Mouse (Mus musculus) megakaryocyte-erythroid progenitor cell, adult 5-6 weeks (primary cell): Measurements from ENCODE around the gene Atrip. TPM values are rescaled to one million over a fixed set of nuclear protein-coding genes. Genes with fewer than 3 reads are reported as not detected.

Source experiments
- ATAC-seq: replicated peaks from 2 replicates; pipeline ENCODE4 v1.8.0; 2016; ENCODE audit warnings: mild to moderate bottlenecking, inconsistent platforms; ENCODE audit not compliant: severe bottlenecking, poor library complexity, low FRiP score, low TSS enrichment
- total RNA-seq, 2 experiments: library from RNA; stranded (forward) in 1 of 2; stranded (reverse) in 1 of 2; fragments of 200-1000, 215-1000 nt in 1 of 2; fragments of >200 nt in 1 of 2; fragmentation: Nextera tagmentation in 1 of 2; gene quantifications; 2 replicates each; pipeline ENCODE4 v1.2.3; 2014 to 2017

Gene Atrip
- total RNA-seq, 2 experiments from 2014 or later, result 9.8 to 14.9 TPM

GRCm38 (mm10) chr9:109009636-109010315, 64.1 kb downstream of the Atrip start:
- ATAC-seq, result peak; percentile 95

GRCm38 (mm10) chr9:109008994-109009635, 64.8 kb downstream of the Atrip start:
- no peak for ATAC-seq

GRCm38 (mm10) chr9:109008081-109008480, 65.8 kb downstream of the Atrip start:
- ATAC-seq, result no peak

Other genes starting within 250 kb of the Atrip start
- gene Celsr3, start 247.8 kb downstream of the Atrip start, total RNA-seq (2014; fragmentation: Nextera tagmentation), result not detected in 2 replicates
- 0.05 TPM in 1 of 2 replicates, not detected in the other for gene Celsr3, start 247.8 kb downstream of the Atrip start, total RNA-seq (2017)
- gene Slc26a6, start 220.8 kb downstream of the Atrip start, total RNA-seq (2014; fragmentation: Nextera tagmentation), result 5.7 and 5.8 TPM in 2 replicates
- gene Slc26a6, start 220.8 kb downstream of the Atrip start, total RNA-seq (2017), result 0.30 and 1.4 TPM in 2 replicates
- 2.7 TPM in 1 of 2 replicates, not detected in the other for gene Tmem89, start 159.5 kb downstream of the Atrip start, total RNA-seq (2014; fragmentation: Nextera tagmentation)
- gene Tmem89, start 159.5 kb downstream of the Atrip start, total RNA-seq (2017), result not detected in 2 replicates
- gene Uqcrc1, start 137.5 kb downstream of the Atrip start, total RNA-seq (2014; fragmentation: Nextera tagmentation), result 281 and 361 TPM in 2 replicates
- 283 and 345 TPM in 2 replicates for gene Uqcrc1, start 137.5 kb downstream of the Atrip start, total RNA-seq (2017)
- gene Col7a1, start 120.5 kb downstream of the Atrip start, total RNA-seq (2014; fragmentation: Nextera tagmentation), result 0.45 TPM in 1 of 2 replicates, not detected in the other
- gene Col7a1, start 120.5 kb downstream of the Atrip start, total RNA-seq (2017), result 0.42 TPM in 1 of 2 replicates, not detected in the other
- gene Ucn2, start 88.1 kb downstream of the Atrip start, total RNA-seq (2014; fragmentation: Nextera tagmentation), result 1.2 TPM in 1 of 2 replicates, not detected in the other
- gene Ucn2, start 88.1 kb downstream of the Atrip start, total RNA-seq (2017), result not detected in 2 replicates
- 6.2 and 22.7 TPM in 2 replicates for gene Pfkfb4, start 82.3 kb downstream of the Atrip start, total RNA-seq (2014; fragmentation: Nextera tagmentation)
- gene Pfkfb4, start 82.3 kb downstream of the Atrip start, total RNA-seq (2017), result 4.8 and 11.5 TPM in 2 replicates
- gene Shisa5, start 35.6 kb downstream of the Atrip start, total RNA-seq (2014; fragmentation: Nextera tagmentation), result 52.0 and 52.8 TPM in 2 replicates
- gene Shisa5, start 35.6 kb downstream of the Atrip start, total RNA-seq (2017), result 37.6 and 74.5 TPM in 2 replicates
- 17.1 and 29.7 TPM in 2 replicates for gene Trex1, start 14.4 kb downstream of the Atrip start, total RNA-seq (2014; fragmentation: Nextera tagmentation)
- 4.7 and 5.1 TPM in 2 replicates for gene Trex1, start 14.4 kb downstream of the Atrip start, total RNA-seq (2017)
- gene Ccdc51, start 8.4 kb upstream of the Atrip start, total RNA-seq (2014; fragmentation: Nextera tagmentation), result 12.2 and 17.1 TPM in 2 replicates
- gene Ccdc51, start 8.4 kb upstream of the Atrip start, total RNA-seq (2017), result 14.2 and 16.6 TPM in 2 replicates
- 418 and 530 TPM in 2 replicates for gene Tma7, start 8.5 kb upstream of the Atrip start, total RNA-seq (2014; fragmentation: Nextera tagmentation)
- 113 and 115 TPM in 2 replicates for gene Tma7, start 8.5 kb upstream of the Atrip start, total RNA-seq (2017)
- gene Plxnb1, start 21.3 kb upstream of the Atrip start, total RNA-seq (2014; fragmentation: Nextera tagmentation), result 1.3 TPM in 1 of 2 replicates, not detected in the other
- gene Plxnb1, start 21.3 kb upstream of the Atrip start, total RNA-seq (2017), result not detected in 2 replicates
- gene Fbxw21, start 87.9 kb upstream of the Atrip start, total RNA-seq (2014; fragmentation: Nextera tagmentation), result not detected in 2 replicates
- gene Fbxw21, start 87.9 kb upstream of the Atrip start, total RNA-seq (2017), result not detected in 2 replicates
- not detected in 2 replicates for gene Fbxw13, start 121.9 kb upstream of the Atrip start, total RNA-seq (2014; fragmentation: Nextera tagmentation)
- gene Fbxw13, start 121.9 kb upstream of the Atrip start, total RNA-seq (2017), result not detected in 2 replicates
- gene Fbxw20, start 160.6 kb upstream of the Atrip start, total RNA-seq (2014; fragmentation: Nextera tagmentation), result not detected in 2 replicates
- not detected in 2 replicates for gene Fbxw20, start 160.6 kb upstream of the Atrip start, total RNA-seq (2017)
- gene Fbxw14, start 213.6 kb upstream of the Atrip start, total RNA-seq (2014; fragmentation: Nextera tagmentation), result not detected in 2 replicates
- gene Fbxw14, start 213.6 kb upstream of the Atrip start, total RNA-seq (2017), result not detected in 2 replicates